Mouse (Mus musculus): ENCODE data around the gene Nxph2.

Nxph2 gene

DNA sequence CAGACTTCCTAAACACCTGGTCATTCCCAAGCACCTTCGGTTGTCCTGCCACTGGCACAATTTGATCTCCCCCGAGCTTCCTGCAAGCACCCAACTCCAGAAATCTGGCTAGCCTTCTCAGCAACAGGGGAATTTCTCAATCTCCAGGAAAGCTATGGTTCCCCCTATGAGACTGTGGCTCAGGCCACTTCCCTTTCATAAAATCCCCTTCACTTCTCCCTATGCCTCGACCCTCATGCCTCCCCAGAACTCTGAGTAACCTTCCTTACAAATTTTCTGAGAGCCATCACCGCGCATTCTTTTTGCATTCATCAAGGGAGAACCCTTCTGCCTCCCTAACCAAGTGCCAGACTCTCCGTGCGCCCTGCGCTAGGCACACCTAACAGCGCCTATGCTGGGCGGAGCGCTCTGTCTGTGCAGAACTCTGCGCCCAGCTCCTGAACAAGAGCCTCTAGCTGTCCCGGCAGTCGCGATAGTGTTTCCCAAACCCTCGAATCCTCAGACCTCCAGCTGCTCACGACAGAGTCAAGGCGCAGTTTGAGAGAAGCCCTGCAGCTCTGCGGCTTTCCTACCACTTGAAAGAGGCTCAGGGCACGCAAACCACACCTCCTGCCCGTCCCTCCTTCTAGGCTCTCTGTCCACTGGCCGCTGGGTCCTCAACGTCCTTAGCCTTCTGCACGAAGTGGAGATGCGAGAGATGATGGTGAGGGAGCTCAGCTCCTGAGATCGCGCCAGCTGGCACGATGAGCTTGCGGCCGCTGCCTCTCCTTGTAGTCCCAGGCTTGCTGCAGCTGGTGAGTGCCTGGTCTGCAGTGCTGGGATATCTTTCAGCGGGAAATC is at the start of gene Nxph2:
Gene Nxph2 (plus strand): TSS at position 501 of the 840 bp plus-strand sequence.
- peak; percentile 54 for DNase-seq (ENCODE audit: low spot score)

DNA sequence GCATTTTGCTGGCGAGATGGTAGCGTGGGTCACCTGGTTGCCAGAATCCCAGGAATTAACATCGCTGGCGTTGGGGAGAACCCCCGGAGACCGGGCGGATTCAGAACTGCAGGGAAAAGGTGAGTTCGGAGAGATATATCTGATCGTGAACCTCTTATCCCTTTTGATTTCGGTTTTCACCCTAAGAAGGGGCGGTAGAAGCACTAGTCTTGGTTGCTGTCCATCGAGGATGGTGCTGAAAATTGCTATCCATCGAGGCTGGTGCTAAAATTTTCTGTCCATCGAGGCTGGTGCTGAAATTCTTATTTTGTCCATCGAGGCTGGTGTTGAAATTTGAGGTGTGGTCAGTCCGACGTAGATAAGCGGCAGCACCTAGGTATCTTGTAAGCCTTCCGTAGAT is 30.1 kb upstream of the Nxph2 start:
- peak; percentile 34 for DNase-seq (ENCODE audit: low spot score)

DNA sequence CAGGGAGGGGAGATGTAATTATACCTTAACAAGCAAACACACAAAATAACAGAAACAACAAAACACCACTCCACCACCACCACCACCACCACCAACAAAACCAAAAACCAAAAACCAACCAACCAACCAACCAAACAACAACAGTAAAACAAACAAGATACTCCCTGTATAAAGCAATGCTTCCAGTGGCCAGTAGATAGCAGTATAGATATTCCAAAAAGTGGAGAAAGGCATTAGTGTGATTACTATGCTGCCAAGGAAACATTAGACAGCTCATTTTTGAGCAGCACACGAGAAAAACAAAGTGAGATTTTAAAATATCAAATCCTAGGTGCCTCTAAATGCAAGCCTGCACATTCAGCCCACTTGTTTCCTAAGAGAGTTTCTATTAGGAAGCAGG is 6.2 kb upstream of the Nxph2 start:
- peak; percentile 13 for DNase-seq (ENCODE audit: low spot score)

Measured in embryo, embryonic 10.5 days (tissue).